Mouse (Mus musculus): ENCODE data around the gene Astn1. TPM values are rescaled to one million over a fixed set of nuclear protein-coding genes. Genes with fewer than 3 reads are reported as not detected.

Gene Astn1
- total RNA-seq, 4 experiments from 2014 or later: 166 to 188 (median 173) TPM

DNA sequence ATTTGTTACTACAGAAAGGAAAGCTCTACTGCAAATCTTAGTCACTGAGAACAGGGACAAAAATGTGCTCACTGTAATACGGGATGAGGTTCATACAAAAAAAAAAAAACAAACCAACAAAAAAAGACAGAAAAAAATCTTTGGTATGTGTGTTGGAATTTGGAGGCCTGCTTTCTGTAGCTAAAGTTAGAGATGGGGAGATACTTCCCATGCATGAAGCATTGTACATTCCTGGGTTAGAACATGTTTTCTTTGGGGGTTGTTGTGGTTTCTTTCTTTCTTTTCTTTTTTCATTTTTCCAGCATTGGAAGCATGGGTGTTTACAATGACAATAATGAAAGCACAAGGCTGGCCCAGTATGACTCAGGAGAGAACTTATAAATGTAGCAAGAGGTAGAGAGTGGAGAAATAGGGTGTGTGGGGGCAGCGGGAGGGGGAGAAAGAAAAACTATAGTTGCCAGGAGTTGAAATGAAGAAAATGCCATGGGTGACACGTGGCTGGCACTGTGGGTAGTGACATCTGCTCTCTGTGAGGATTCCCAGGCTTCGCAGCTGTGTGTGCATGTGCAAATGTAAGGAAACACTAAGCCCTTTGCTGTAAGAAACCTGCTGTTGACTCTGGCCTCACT, 370.9 kb downstream of the Astn1 start:
- DNase-seq (ENCODE audit: low spot score in 2 of 2): peak; percentile 31 to 32

DNA sequence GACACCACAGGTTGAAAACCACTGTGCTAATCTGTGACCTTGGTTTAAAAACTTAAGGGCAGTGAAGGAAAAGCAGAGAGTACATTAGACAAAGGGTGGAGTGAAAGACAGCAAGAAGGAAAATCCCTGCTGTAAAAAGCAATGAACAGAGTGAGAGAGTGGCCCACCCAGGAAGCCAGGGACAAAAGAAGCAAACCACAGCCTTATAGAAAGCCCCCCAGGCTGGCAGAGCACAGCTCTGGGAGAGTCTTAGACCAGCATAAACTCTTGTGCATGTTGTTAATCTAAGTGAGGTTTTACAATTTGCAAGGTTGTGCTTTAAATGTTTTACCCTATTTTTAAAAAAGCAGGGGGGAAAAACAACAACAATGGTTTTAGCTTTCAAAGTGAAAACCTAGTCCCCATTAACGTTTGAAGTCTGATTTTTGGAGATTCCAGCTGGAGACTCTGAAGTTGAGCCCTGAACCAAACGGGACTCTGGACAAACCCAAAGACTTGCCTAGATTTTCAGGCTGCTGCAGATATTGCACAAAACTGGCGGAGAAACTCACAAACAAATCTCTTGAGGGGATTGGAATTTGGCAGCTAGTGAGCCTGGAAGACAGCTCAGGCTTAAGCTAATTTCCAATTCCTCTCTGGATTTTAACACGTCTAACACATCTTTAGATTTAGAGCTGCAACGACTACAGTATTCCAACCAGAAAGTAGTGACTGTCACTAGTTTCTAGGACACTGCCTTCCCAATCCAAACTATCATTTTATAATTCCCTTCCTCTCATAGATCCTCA, 377.3 kb downstream of the Astn1 start:
- DNase-seq (ENCODE audit: low spot score in 2 of 2): no peak

DNA sequence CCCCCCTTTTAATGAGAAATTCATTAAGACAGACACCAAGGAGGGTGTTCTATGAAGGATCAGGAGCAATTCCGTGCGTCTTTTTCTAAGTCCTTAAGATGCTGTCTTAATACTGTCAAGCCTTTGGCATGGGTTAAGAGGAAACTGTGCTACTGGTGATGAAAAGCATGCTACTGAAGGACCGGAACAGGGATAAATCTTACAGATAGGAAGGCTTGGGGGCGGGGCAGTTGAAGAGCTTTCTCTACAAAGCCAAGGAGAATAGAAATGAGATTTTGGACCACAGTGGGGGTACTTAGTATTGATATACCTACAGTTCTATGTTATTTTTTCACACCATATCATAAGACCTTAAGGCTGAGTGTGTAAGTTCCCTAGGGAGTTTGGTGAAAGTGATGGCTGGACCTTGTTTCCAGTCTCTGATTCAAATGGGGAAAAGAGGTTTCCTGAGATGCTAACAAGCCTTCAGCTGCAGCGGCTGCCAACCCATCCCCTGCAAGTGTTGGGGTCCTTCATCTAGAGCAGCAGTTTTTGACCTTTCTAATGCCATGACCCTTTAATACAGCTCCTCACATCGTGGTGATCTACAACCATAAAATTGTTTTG, 378.2 kb downstream of the Astn1 start:
- DNase-seq (ENCODE audit: low spot score in 2 of 2): no peak

DNA sequence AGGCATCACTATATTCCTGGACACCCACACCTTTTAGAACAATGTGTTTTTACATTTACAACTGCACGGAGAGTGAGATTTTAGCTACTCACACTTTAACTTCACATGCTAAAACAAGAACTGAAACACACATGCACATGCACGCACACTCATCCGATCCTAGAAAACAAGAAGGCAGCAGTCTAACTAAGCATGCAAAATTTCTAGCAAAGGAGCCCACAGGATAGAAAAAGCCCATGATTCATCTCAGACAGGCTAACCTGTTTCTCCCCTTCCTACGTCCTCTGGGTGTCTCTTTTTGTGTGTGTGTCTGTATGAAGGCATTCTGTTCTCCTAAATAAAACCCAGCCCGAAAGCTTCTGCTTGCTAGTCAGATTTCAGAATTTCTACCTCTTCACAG, 378.9 kb downstream of the Astn1 start:
- DNase-seq (ENCODE audit: low spot score in 2 of 2): no peak

Small RNA genes within 50 kb of the gene (microRNA-seq; reads per million reads assigned to microRNA genes)
- 167 to 173 reads per million in 2 experiments for gene Mir488

Other genes starting within 250 kb of the Astn1 start
- gene Brinp2, start 5.9 kb upstream of the Astn1 start, total RNA-seq (2022): 10 to 100 TPM; 65.4 to 78.2 (median 70.1) TPM